Mouse (Mus musculus) olfactory bulb, adult 2 months (tissue): Measurements from ENCODE around the gene Fcna. TPM values are rescaled to one million over a fixed set of nuclear protein-coding genes. Genes with fewer than 3 reads are reported as not detected.

ENCODE experiments used
- H3K27ac ChIP-seq: fragments of 200-500 bp; 2 replicates; pipeline ENCODE4 v1.5.1; 2012; ENCODE audit warnings: low read depth, low read length; ENCODE audit not compliant: insufficient read depth
- H3K4me1 ChIP-seq: fragments of 200-500 bp; 2 replicates; pipeline ENCODE4 v1.6.1; 2012; ENCODE audit warnings: low read length; ENCODE audit not compliant: control insufficient read depth, insufficient read depth
- H3K4me3 ChIP-seq: fragments of 200-500 bp; 2 replicates; pipeline ENCODE4 v1.5.1; 2012; ENCODE audit warnings: mild to moderate bottlenecking, low read depth, low read length, moderate library complexity; ENCODE audit not compliant: insufficient read depth
- CTCF ChIP-seq: fragments of 200-500 bp; IDR thresholded peaks from 2 replicates; pipeline ENCODE4 v1.5.1; 2012; ENCODE audit warnings: low read depth, mild to moderate bottlenecking, low read length, moderate library complexity; ENCODE audit not compliant: insufficient read depth
- POLR2A ChIP-seq: fragments of 200-500 bp; IDR thresholded peaks from 2 replicates; pipeline ENCODE4 v1.6.1; 2012; ENCODE audit warnings: mild to moderate bottlenecking, low read depth, low read length, moderate library complexity; ENCODE audit not compliant: insufficient read depth
- WGBS: fragments of 180-500 bp; shearing (Covaris S2); methylation state at CpG from one replicate; pipeline ENCODE4 v1.1.7; 2018; 5-methylcytosine and 5-hydroxymethylcytosine counted together
- polyA plus RNA-seq: library from polyadenylated mRNA; stranded (reverse); fragments of >200 nt; gene quantifications from 2 replicates; pipeline ENCODE4 v1.2.4, GENCODE M21; 2012; ENCODE audit warnings: low replicate concordance; ENCODE audit not compliant: missing spikeins, insufficient read depth, insufficient read length

Gene Fcna
- polyA plus RNA-seq, 1 experiment = not detected

DNA sequence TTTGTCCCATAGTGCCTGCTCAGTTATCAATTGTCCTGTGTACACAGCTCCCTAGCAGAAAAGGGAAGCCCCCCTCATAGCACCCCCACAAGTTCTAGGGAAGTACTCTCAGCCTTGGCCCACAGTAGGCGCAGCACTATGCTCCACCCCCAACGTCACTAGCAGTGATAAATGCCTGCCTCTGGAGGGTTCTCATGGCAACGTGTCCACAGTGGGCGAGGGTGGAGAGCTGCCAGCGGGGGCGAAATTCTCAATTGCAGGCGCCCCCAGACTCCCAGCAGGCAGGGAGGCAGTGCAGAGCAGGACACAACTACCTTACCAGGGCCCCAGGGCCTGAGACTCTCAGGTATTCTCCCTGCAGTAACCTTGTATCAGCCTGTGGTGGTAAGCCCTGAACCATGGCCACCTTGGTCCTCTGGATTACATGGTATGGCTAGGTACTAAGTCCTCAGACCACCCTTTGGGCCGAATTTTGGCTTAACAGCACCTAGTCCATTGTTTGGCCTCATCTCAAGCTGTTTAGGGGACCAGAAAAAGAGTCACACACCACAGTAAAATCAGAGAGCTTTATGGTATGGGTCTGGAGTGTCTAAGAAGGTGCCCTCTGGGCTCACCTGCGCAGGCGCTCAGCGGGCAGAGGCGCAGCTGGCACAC lies 45.2 kb downstream of the Fcna start:
- WGBS = 39% methylated on average over 12 of the region's 12 CpGs
- TF ChIP-seq CTCF = no peak
- no peak for TF ChIP-seq POLR2A
- peaks cover 52% of the 10 kb centered on the region for H3K4me1 ChIP-seq
- no peak overlapping the region for H3K4me3 ChIP-seq
- H3K27ac ChIP-seq = peak overlapping the region; percentile 72

DNA sequence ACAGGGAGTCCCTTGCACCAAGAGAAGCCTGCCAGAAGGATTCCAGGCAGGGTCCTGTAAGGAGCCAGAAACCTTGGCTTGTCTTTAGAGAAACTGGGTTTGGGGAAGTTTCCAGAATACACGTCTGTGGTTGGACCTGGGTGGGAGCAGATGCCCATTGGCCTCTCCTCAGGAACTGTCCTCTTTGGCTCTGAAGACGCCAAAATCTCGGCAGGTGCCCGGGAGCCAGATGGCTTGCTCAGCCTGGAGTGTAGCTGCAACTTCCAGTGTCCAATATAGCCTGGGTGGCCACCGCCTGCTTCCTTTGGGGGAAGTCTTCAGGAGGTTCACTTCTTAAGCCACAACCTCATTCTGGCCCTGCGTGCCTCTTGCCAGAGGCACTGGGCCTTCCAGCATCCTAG lies 45.9 kb downstream of the Fcna start:
- 17% methylated on average over 6 of the region's 6 CpGs for WGBS
- Histone ChIP-seq H3K27ac (peak overlapping the region; percentile 72), H3K4me3 (no peak overlapping the region), H3K4me1 (peaks cover 59% of the 10 kb centered on the region)
- TF ChIP-seq CTCF (no peak), POLR2A (no peak)

DNA sequence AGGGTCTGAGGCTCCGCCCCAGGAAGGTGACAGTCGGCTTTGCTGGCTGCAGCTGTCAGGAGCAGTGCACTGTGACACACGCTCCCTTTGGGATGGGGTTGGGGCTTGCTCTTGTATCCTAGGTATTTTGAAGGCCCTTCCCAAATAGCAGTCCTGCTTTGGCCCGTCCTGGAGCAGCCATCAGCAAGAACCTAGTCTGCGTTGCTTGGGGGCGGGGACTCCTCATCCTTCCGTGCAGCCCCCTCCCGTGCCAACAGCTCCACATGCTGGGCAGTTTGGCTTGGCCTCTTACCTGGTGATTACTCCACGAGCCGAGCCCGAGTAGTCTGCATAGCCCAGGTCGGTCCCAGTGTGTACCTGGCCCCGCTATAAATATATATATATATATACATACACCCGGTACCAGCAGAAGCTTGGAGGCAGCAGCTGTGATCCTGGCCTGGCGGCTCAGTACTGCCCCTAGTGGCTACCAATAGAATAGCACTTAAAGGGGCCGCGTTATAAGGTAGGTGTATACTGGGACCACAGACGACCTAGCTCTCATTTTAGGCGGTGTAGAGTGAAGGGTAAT lies 46.5 kb downstream of the Fcna start, which contains the start of gene Ajm1:
TSS of gene Ajm1 (minus strand) at position 464 of the 571 bp plus-strand sequence.
- 0 out of 2 replicates have a peak, but pooled peaks have one; percentile 11 for TF ChIP-seq CTCF
- TF ChIP-seq POLR2A = no peak
- WGBS = 2% methylated on average over 19 of the region's 19 CpGs
- H3K4me3 ChIP-seq = peak within 1 kb of the TSS; percentile 60
- peaks cover 62% of the 10 kb centered on the region for H3K4me1 ChIP-seq
- peak within 1 kb of the TSS; percentile 72 for H3K27ac ChIP-seq

DNA sequence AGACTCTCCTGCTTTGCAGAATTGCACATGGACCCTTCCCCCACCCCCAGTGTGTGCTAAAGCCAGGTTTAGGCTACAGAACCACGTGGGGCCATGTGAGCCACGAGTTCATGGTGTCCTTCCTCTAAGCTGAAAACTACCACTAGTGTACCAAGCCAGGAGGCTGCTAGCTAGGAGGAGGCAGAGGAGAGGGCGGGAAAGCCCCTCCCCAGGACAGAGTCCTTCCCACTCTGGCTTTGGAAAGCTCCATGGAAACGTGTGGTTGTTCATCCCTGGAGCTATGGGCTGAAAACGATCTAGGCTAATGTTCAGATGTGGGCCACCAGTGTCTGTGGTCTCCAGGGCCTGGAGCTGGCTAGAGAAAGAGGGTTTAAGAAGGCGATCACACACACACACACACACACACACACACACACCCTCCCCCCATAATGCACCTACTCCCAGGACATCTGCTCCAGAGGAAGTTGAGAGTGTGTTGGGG lies 47.2 kb downstream of the Fcna start:
- TF ChIP-seq CTCF (no peak), POLR2A (no peak)
- Histone ChIP-seq H3K4me1 (peaks cover 68% of the 10 kb centered on the region), H3K4me3 (peak overlapping the region; percentile 60), H3K27ac (peak overlapping the region; percentile 69; the same call in 1 of the 2 replicates)
- 12% methylated on average over 6 of the region's 6 CpGs for WGBS

DNA sequence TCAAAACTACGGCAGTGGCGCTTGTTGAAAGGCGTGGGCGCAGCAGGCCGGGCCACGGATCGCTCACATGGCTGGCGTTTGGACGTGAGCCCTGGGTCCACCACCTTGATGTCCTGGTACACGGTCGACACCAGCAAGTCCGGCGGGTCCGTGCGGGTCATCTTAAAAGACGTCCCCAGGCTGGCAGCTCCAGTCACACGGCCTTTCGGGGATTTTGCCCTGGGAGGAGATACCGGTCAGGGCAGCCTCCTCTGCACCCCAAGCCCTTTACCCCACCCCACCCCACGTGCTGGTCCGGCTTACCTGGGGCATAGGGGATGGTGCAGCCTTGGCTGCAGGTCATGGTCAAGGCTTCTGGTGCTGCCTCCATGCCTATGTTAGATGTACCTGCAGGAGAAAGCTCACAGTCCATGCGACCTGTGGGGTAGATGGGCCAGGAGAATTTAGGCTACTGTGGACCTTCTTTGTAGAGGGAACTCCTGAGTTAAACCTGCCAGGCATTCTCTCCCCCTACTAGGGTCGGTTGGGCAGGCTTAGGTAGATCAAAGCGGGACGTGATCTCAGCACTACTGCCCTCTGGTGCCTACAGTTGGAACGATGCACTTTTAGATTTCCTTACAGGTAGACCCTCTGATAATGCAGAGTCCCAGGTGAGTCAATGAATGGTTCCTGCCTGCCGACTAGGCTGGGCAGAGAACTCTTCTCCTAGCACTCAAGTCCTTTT lies 47.9 kb downstream of the Fcna start:
- Histone ChIP-seq H3K27ac (no peak overlapping the region), H3K4me3 (no peak overlapping the region), H3K4me1 (peaks cover 69% of the 10 kb centered on the region)
- TF ChIP-seq CTCF (no peak), POLR2A (no peak)
- 24% methylated on average over 27 of the region's 27 CpGs for WGBS

DNA sequence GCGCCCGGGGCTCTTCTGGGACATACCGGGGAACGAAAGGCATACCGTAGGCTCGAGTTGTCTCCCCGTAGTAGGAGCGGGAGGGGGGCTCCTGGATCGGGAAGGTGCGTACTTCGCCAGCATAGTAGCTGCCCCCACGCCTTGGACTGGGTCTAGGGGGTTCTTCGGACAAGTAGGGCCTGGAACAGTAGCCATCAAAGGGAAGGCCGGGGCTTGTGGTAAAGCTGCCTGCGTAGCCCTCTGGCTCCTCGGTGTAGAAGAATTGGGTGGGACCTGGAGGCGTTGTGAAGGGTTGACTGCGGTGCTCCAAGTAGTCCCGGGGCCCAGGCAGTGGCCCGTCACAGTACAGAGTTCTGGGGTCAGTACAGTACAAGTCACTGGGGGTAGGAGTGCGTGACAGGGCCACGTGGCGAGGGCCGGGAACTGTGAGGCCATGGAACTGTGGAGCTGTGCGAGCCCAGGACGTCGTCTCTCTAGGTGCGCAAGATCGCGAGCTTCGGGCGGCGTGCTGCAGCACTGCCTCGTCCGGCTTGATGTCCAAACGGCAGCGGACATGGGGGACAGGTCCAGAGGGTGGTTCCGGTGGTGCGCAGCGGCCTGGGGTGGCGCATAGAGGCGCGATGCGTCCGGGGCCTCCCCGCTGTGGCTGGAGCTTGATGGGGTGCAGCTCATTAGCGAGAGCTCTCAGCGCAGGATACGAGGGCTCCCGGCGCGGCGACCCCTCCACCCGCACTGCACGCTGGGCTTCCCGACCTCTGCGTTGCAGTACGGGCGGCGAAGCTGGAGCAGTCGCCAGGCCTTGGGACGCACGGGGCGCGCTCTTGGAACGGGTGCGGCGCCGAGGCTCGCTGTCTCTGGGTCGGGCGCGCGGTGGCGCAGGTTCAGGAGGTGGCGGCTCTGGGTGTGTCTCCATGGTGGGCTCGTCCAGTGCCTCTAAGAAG lies 48.8 kb downstream of the Fcna start:
- Histone ChIP-seq H3K27ac (no peak overlapping the region), H3K4me3 (no peak overlapping the region), H3K4me1 (peaks cover 66% of the 10 kb centered on the region)
- WGBS = 56% methylated on average over 77 of the region's 77 CpGs
- TF ChIP-seq POLR2A (no peak), CTCF (no peak)

DNA sequence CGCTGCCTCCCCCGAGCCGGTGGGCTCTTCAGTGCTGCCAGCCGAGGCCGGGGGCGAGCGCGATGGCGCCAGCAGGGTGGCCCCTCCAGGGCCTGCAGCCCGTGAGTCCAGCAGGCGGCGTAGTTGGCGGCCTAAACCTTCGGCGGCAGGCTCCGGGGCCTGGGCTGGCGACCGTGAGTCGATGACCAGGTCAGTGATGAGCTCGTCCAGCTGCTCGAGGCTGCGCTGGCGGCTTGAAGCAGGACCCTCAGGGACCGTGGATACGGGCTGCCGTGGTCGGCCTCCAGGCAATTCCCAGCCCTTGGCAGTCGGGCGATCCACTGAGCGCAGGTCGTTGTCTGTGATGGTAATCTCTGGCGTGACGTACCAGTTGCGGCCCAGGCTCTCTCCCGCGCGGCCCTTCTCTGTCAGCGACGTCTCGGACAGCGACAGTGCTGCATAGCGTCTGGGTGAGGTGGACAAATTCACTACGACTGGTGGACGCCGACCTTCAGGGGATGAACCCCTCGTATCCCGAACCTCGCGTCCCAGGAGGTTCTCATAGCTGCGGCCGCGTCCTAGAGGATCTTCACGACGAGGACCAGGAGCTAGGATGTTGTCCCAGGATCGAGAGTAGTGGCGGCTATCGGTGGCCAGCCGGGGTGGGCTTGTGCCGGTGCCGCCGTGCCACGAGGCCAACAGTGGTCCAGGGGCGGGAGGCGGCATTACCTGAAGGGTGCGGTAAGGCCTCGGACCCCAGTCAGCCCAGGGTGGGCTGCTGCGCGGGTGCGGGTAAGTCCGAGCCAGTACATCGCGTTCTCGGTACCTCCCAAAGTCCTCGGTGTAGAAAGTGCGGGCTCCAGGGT lies 49.7 kb downstream of the Fcna start:
- H3K4me3 ChIP-seq = no peak overlapping the region
- H3K4me1 ChIP-seq = peaks cover 64% of the 10 kb centered on the region
- no peak for TF ChIP-seq CTCF
- TF ChIP-seq POLR2A = no peak
- 55% methylated on average over 75 of the region's 75 CpGs for WGBS
- H3K27ac ChIP-seq = no peak overlapping the region
